Mouse (Mus musculus) liver, postnatal 0 days (tissue): ENCODE measurements around the gene Baz1a. TPM values are rescaled to one million over a fixed set of nuclear protein-coding genes. Genes with fewer than 3 reads are reported as not detected.

Experiments
- ATAC-seq: fragments of 200-750 bp; cut with Nextera tagmentation; 2 replicates; pipeline ENCODE4 v1.8.0; 2017; ENCODE audit warnings: mild to moderate bottlenecking, moderate library complexity
- DNase-seq: peaks from one replicate; pipeline ENCODE4 v3.0.0-alpha.2; 2016
- H3K27ac ChIP-seq: fragments of 300-500 bp; sonication (generic); 2 replicates; pipeline ENCODE4 v1.5.1; 2014; ENCODE audit warnings: antibody characterized with exemption, moderate library complexity, mild to moderate bottlenecking, low read depth
- H3K27me3 ChIP-seq: fragments of 300-500 bp; sonication (generic); 2 replicates; pipeline ENCODE4 v1.6.1; 2014; ENCODE audit warnings: low read length, control low read depth, mixed read lengths; ENCODE audit not compliant: insufficient read depth
- H3K36me3 ChIP-seq: fragments of 300-500 bp; sonication (generic); replicated peaks from 2 replicates; pipeline ENCODE4 v1.6.1; 2014; ENCODE audit warnings: mild to moderate bottlenecking, control low read depth, low read length, moderate library complexity, mixed read lengths; ENCODE audit not compliant: insufficient read depth
- H3K4me1 ChIP-seq: fragments of 300-500 bp; sonication (generic); 2 replicates; pipeline ENCODE4 v1.6.1; 2014; ENCODE audit warnings: antibody characterized with exemption, mild to moderate bottlenecking, control low read depth; ENCODE audit not compliant: insufficient read depth
- H3K4me2 ChIP-seq: fragments of 300-500 bp; sonication (generic); 2 replicates; pipeline ENCODE4 v1.6.1; 2014; ENCODE audit warnings: low read depth, mild to moderate bottlenecking, low read length, moderate library complexity, mixed read lengths
- H3K4me3 ChIP-seq: fragments of 300-500 bp; sonication (generic); 2 replicates; pipeline ENCODE4 v1.5.1; 2014; ENCODE audit warnings: low read depth, low read length
- H3K9ac ChIP-seq: fragments of 300-500 bp; sonication (generic); replicated peaks from 2 replicates; pipeline ENCODE4 v1.6.1; 2014; ENCODE audit warnings: mild to moderate bottlenecking, moderate library complexity
- H3K9me3 ChIP-seq: fragments of 300-500 bp; sonication (generic); 2 replicates; pipeline ENCODE4 v1.6.1; 2016; ENCODE audit warnings: mild to moderate bottlenecking, control low read depth, low read length, mixed read lengths
- CTCF ChIP-seq: sonication (generic); IDR thresholded peaks from 2 replicates; pipeline ENCODE4 v1.5.1; 2016; ENCODE audit warnings: antibody characterized with exemption, low read depth
- EP300 ChIP-seq: IDR thresholded peaks from 2 replicates; pipeline ENCODE4 v1.6.1; 2016; ENCODE audit warnings: antibody characterized with exemption, low read depth, mild to moderate bottlenecking
- WGBS: fragments of 180-500 bp; shearing (Covaris S2); extraction: QIAGEN DNeasy Blood & Tissue Kit; methylation state at CpG from one replicate; pipeline ENCODE4 v1.1.7; 2014; ENCODE audit not compliant: insufficient replicate concordance; 5-methylcytosine and 5-hydroxymethylcytosine counted together
- polyA plus RNA-seq: library from polyadenylated mRNA; unstranded; fragments of >200 nt; fragmentation: Nextera tagmentation; extraction: Ambion mirVana; gene quantifications from 2 replicates; pipeline ENCODE4 v1.2.1, GENCODE M21; 2015

Gene Baz1a
- polyA plus RNA-seq, 1 experiment from 2014 or later, result 18.5 TPM

GRCm38 (mm10) chr12:55056703-55057102, 42.6 kb upstream of the Baz1a start:
- Histone ChIP-seq H3K27me3 (no peaks in the 10 kb centered on the region), H3K4me3 (no peak overlapping the region), H3K9ac (no peak overlapping the region), H3K4me2 (no peak overlapping the region), H3K36me3 (peaks cover 10% of the 10 kb centered on the region), H3K4me1 (peaks cover 18% of the 10 kb centered on the region), H3K9me3 (no peaks in the 10 kb centered on the region), H3K27ac (no peak overlapping the region)
- DNase-seq (no peak), ATAC-seq (no peak)
- TF ChIP-seq EP300 (no peak), CTCF (no peak)
- WGBS, result 70% methylated on average over 2 of the region's 2 CpGs

- no peak overlapping the region for H3K4me3 ChIP-seq
- peak overlapping the region; percentile 25; the same call in 1 of the 2 replicates for H3K27ac ChIP-seq
- DNase-seq (no peak), ATAC-seq (no peak)
- peaks cover 20% of the 10 kb centered on the region for H3K4me1 ChIP-seq
- no peak overlapping the region for H3K9ac ChIP-seq
- H3K4me2 ChIP-seq, result no peak overlapping the region
- WGBS, result 58% methylated on average over 2 of the region's 2 CpGs
- no peaks in the 10 kb centered on the region for H3K9me3 ChIP-seq
- H3K27me3 ChIP-seq, result no peaks in the 10 kb centered on the region
- H3K36me3 ChIP-seq, result peaks cover 11% of the 10 kb centered on the region
- no peak for TF ChIP-seq CTCF
- TF ChIP-seq EP300, result peak; percentile 33; the same call in 1 of the 2 replicates
Measured at GRCm38 (mm10) chr12:55054551-55055241, 40.5 kb upstream of the Baz1a start.

GRCm38 (mm10) chr12:55053267-55053666, 39.1 kb upstream of the Baz1a start:
- H3K4me1 ChIP-seq, result 0 out of 2 replicates have a peak, but pooled peaks cover 9% of the 10 kb centered on the region
- DNase-seq (peak; percentile 37), ATAC-seq (peak; percentile 46)
- peaks cover 5% of the 10 kb centered on the region; the same call in 1 of the 2 replicates for H3K36me3 ChIP-seq
- no peak overlapping the region for H3K4me2 ChIP-seq
- no peaks in the 10 kb centered on the region for H3K9me3 ChIP-seq
- H3K27me3 ChIP-seq, result no peaks in the 10 kb centered on the region
- no peak overlapping the region for H3K4me3 ChIP-seq
- TF ChIP-seq CTCF, result no peak
- TF ChIP-seq EP300, result peak; percentile 90
- no peak overlapping the region for H3K9ac ChIP-seq
- 53% methylated on average over 7 of the region's 7 CpGs for WGBS
- peak overlapping the region; percentile 79 for H3K27ac ChIP-seq

GRCm38 (mm10) chr12:55051210-55052173, 37.3 kb upstream of the Baz1a start:
- no peaks in the 10 kb centered on the region for H3K9me3 ChIP-seq
- H3K4me1 ChIP-seq, result 0 out of 2 replicates have a peak, but pooled peaks cover 9% of the 10 kb centered on the region
- H3K4me3 ChIP-seq, result no peak overlapping the region
- peak; percentile 95 for ATAC-seq
- no peak for TF ChIP-seq CTCF
- peak; percentile 98 for TF ChIP-seq EP300
- H3K27me3 ChIP-seq, result no peaks in the 10 kb centered on the region
- 0 out of 2 replicates have a peak overlapping the region, but pooled peaks have one; percentile 8 for H3K9ac ChIP-seq
- H3K4me2 ChIP-seq, result peak overlapping the region; percentile 29
- H3K36me3 ChIP-seq, result 0 out of 2 replicates have a peak, but pooled peaks cover 5% of the 10 kb centered on the region
- peak; percentile 45 for DNase-seq
- 58% methylated on average over 8 of the region's 8 CpGs for WGBS
- peak overlapping the region; percentile 79 for H3K27ac ChIP-seq

- no peak overlapping the region for H3K9ac ChIP-seq
- H3K27me3 ChIP-seq, result no peaks in the 10 kb centered on the region
- peaks cover 13% of the 10 kb centered on the region; the same call in 1 of the 2 replicates for H3K36me3 ChIP-seq
- H3K9me3 ChIP-seq, result no peaks in the 10 kb centered on the region
- no peak for ATAC-seq
- 0 out of 2 replicates have a peak, but pooled peaks cover 9% of the 10 kb centered on the region for H3K4me1 ChIP-seq
- no peak for TF ChIP-seq CTCF
- no peak for TF ChIP-seq EP300
- WGBS, result 87% methylated on average over 8 of the region's 8 CpGs
- no peak overlapping the region for H3K4me3 ChIP-seq
- DNase-seq, result no peak
- H3K27ac ChIP-seq, result no peak overlapping the region
- no peak overlapping the region for H3K4me2 ChIP-seq
Measured at GRCm38 (mm10) chr12:55049731-55050353, 35.7 kb upstream of the Baz1a start.
